Mouse (Mus musculus) liver, embryonic 14 days (tissue): ENCODE measurements around the gene Otulin. TPM values are rescaled to one million over a fixed set of nuclear protein-coding genes. Genes with fewer than 3 reads are reported as not detected.

Source experiments
- polyA plus RNA-seq: library from polyadenylated mRNA; depleted of rRNA; stranded (reverse); fragments of >200 nt; gene quantifications from 2 replicates; pipeline ENCODE4 v1.2.3, GENCODE M21; 2012; rRNA removed

The Otulin gene
- 14.1 and 16.1 TPM in 2 replicates for polyA plus RNA-seq

DNA sequence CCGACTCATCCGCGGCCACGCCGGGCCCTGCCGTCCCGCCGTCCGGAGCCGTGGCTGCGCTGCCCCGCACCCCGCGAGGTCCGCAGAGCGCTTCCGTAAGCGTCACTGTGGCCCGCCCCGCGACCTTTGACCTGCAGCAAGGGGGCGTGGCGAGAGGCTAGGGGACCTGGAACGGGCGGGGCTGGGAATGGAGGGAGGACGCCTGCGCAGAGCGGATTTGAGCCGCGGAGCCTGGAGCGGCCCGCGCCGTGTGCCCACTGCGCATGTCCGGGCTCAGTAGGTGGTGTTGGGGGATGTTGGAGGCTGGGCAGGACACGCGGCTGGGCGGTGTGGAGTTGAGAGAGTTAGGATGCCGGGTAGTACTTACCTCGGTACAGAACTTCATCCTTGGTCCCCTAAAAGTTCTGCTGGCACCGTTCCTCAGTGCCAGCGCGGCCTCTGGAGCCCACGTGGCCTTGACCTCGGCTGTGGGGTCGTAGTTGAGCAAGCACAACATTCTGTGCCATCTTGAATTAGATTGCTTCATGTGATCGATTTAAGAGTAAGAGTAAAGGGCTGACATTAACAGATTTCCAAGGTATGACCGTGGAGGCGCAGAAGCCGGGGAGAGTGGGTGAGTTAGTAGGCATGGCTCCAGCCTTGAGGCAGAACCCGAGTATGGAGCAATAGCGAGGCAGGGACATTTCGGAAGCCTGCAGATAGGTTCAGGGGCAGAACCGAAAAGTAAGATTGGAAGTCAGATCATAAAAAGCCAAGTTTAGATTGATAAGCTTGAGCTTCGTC, at the start of gene Otulin:
TSS of gene Otulin (minus strand) at position 93 of the 783 bp plus-strand sequence.

Other genes with a start within 250 kb of the Otulin start
- 20.6 and 25.3 TPM in 2 replicates for gene Ank, start 164.0 kb downstream of the Otulin start, polyA plus RNA-seq
- gene Otulinl, start 50.9 kb upstream of the Otulin start, polyA plus RNA-seq = 4.0 and 6.3 TPM in 2 replicates